Mouse (Mus musculus) embryo, embryonic 10 days (tissue): ENCODE measurements around the gene Vps4a.

ENCODE experiments used
- DNase-seq: peaks from one replicate; pipeline ENCODE4 v3.0.0-alpha.2; 2015; ENCODE audit warnings: low spot score

The Vps4a gene

DNA sequence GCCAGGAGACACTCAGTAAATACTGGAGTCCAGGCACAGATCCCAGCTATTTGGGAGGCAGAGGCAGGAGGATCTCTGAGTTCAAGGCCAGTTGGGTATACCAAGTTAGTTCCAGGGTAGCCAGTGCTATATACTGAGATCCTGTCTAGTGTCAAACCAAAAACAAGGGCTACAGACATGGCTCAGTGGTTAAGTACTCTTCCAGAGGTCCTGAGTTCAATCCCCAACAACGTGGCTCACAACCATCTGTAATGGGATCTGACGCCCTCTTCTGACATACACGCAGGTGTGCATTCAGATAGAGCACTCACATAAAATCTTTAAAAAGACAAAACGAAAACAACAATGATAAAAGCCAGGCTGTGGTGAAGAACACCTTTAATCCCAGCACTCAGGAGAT is 18.5 kb downstream of the Vps4a start:
- DNase-seq: no peak

GRCm38 (mm10) chr8:107052046-107052445 is 21.0 kb downstream of the Vps4a start:
- DNase-seq: no peak

- peak; percentile 98 for DNase-seq
Observed at GRCm38 (mm10) chr8:107056076-107056972, 25.3 kb downstream of the Vps4a start, which contains the start of the genes Cog8 and Nip7. Gene Cog8 (minus strand): TSS chr8:107056689. Gene Nip7 (plus strand): TSS chr8:107056877.

DNA sequence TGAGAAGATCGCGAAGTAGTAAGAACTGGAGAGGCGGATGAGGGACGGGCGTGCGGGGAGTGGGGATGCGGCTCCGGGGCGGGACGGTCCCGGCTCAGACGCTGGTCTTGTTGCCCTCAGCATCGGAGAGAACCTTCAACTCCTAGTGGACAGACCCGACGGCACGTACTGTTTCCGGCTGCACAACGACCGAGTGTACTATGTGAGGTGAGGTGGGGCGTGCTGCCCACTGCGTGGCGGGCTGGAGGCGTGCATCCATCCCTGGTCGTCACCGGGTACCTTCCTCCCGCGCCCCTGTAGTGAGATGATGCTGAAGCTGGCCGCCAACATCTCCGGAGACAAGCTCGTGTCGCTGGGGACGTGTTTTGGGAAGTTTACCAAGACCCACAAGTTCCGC is 25.9 kb downstream of the Vps4a start:
- no peak for DNase-seq

GRCm38 (mm10) chr8:107062613-107063012 is 31.6 kb downstream of the Vps4a start:
- no peak for DNase-seq

DNA sequence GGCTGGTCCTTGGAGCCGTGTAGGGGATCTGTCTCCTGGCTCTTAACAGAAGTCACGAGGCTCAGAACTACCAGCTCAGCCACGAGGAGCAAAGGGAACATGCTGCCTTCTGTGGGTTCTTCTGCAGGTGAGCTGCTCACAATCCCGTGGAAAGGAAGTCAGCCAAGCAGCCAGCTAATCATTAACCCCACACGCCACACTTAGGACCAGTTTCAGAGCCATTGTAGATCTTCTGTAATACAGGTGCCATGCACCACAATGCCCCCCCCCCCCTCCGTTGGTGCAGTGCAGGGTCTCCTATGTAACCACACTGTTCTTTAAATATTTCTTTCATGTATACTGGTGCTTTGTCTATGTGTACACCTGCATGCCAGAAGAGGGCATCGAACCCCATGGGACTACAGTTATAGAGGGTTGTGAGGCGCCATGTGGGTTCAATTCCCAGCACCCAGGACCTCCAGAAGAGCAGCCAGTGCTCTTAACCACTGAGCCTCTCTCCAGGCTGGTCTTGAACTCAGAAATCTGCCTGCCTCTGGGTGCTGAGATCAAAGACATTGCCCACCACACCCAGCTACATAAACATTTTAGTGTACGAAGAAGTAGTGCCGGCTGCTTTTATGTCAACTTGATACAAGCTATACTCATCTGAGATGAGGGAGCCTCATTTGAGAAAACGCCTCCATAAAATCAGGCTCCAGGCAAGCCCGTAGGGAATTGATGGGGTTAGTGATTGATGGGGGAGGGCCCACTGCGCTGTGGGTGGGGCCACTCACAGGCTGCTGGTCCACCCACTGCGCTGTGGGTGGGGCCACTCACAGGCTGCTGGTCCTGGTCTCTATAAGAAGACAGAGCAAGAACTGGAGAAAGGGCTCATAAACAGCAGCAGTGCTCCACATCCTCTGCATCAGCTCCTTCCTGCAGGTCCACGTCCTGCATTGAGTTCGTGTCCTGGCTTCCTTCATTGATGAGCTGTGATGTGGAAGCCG is 34.8 kb downstream of the Vps4a start, which contains the start of gene Tmed6:
Gene Tmed6 (minus strand): TSS at position 134 of the 986 bp plus-strand sequence.
- DNase-seq: no peak

DNA sequence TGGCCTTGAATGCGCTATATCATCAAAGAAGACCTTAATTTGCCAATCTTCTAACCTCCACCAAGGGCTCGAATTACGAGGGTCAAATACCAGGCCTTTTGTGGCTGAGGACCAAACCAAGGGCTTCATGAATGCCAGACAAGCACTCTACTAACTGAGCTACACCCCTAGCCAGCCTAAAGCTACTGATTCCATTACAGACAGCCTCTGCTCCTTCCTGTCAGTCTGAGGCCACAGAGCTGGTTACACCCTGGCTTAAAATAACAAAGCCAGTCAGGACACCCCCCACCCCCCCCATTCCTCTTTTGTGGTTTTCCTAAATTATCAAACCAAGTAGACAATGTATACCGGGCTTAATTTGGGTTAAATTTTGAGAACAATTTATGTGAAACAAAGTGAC is 42.7 kb downstream of the Vps4a start:
- no peak for DNase-seq

GRCm38 (mm10) chr8:107074128-107074527 is 43.1 kb downstream of the Vps4a start:
- DNase-seq: no peak

GRCm38 (mm10) chr8:107076239-107076888 is 45.3 kb downstream of the Vps4a start:
- no peak for DNase-seq

GRCm38 (mm10) chr8:107085358-107085757 is 54.3 kb downstream of the Vps4a start:
- no peak for DNase-seq

DNA sequence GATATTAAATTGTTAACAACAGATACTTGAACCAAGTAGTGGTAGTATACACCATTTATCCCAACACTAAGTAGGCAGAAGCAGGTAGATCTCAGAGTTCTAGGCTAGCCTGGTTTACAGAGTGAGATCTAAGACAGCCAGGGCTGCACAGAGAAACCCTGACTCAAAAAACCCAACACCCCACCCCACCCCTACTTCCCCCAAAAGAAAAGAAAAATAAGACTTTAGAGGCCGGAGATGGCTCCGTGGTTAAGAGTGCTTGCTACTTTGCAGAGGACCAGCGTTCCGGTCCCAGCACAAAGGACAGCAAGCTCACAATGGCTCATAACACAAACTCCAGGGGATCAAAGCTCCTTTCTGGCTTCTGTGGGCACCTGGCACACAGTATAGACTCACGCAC is 55.0 kb downstream of the Vps4a start:
- DNase-seq: no peak

- no peak for DNase-seq
Observed at GRCm38 (mm10) chr8:107088526-107089063, 57.6 kb downstream of the Vps4a start.

DNA sequence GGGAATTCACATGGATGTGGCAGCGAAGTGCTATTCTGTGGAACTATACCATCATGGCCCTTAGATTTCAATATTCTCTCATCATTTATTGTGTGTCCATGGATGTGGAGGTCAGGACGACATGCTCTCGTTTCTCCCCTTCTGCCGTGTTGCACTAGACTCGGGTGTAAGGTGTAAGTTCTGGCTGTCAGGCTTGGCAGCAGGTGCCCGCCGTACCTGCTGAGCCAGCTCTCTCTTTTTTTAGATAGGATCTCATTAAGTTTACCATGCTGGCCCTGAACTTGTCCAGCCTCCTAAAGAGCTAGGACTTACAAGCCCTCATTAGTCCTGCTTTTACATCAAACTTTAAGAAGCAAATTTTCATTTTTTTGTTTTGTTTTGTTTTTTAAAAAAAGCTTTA is 59.5 kb downstream of the Vps4a start:
- DNase-seq: no peak
